Mouse (Mus musculus): ENCODE measurements at regions not wholly inside any gene's neighbourhood (a gene's known extent, or its start where the extent isn't known, plus 50 kb on each side); places are given as distances from the start of the nearest gene placed in this dataset.
A peak's percentile ranks its signal among the peaks of the same experiment; 100 is the strongest.

DNA sequence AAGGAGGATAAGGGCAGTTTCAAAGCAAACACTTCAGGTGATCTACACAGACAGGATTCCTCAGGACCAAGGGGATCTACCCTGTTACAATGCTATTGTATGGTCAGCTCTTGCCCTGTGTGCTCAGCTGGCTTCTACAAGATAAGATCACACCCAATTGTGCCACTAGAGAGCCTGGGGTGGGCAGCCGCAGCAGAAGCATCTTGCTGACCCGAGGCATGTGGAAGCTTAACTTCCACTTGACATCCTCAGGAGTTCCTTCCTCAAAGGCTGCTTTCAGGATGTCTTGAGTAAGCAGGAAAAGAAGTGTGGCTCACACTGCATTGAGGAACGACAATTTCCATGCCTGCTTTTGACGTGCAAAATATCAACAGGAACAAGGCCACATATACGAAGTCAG lies 222.8 kb upstream of the Gpc5 start:
- no peak for DNase-seq

- no peak for DNase-seq
Measured at GRCm38 (mm10) chr14:114875101-114875500, 216.9 kb upstream of the Gpc5 start.

DNA sequence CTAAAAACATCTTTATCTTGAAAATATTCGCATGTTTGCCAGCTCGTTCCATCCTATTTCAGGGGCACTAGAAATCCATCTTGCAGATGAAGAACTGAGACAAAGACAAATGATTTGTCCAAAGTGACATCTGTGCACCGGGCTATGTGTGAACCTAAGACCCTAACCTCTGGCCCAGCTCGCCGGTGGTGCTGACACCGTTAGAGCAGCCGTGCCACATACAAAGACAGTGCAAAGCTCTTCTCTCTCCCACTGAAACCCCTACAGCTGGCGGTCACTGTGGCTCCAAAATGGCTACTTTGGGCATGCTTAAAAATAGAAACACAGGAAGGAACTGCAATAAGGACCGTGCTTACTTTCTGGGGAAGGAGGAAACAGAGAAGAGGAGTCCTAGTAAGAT lies 215.6 kb upstream of the Gpc5 start:
- DNase-seq = no peak

- DNase-seq = peak; percentile 13
Measured at GRCm38 (mm10) chr14:114877477-114877876, 214.5 kb upstream of the Gpc5 start.

- DNase-seq = no peak
Measured at GRCm38 (mm10) chr14:114880291-114880690, 211.7 kb upstream of the Gpc5 start.

GRCm38 (mm10) chr14:114904109-114904508 lies 187.9 kb upstream of the Gpc5 start:
- DNase-seq = no peak

DNA sequence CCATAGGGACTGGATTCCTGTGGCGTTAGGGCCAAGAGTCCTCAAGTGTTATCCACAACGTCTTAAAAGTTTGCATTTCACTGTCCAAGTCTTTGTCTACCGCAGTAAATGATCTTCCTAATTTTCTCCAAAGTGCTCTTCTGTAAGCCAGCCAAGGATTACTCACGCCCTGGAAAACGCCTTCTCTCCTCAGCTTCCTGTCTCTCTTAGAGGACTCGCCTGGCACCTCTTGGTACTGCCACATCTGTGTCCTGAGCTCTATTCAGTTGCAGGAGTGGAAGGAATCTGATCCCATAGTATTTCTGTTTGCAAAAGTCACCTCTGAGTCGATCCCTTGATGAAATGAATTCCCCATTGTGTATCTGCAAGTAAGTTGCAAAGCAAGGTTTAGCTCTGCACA lies 179.7 kb upstream of the Gpc5 start:
- no peak for DNase-seq

DNA sequence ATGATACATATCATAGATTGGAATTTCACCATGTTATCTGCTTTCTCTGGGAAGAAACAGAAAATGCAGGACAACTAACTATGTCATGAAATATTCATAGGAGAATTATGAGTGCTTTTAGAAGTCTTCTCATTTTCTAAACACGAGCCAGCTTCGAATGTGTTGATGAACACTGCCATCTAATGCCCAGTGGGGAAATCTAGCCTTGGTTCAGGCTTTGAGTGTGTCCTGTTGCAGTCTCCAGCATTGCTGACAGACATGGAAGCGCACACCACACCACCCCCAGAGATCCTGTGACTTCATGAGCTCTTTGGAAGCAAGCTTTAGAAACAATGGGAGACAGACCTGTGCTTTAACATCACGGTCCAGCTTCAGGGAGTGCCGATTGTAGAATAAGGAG lies 178.8 kb upstream of the Gpc5 start:
- peak; percentile 26 for DNase-seq

- no peak for DNase-seq
Measured at GRCm38 (mm10) chr14:114945744-114946143, 146.3 kb upstream of the Gpc5 start.

GRCm38 (mm10) chr14:114946321-114946720 lies 145.7 kb upstream of the Gpc5 start:
- no peak for DNase-seq

DNA sequence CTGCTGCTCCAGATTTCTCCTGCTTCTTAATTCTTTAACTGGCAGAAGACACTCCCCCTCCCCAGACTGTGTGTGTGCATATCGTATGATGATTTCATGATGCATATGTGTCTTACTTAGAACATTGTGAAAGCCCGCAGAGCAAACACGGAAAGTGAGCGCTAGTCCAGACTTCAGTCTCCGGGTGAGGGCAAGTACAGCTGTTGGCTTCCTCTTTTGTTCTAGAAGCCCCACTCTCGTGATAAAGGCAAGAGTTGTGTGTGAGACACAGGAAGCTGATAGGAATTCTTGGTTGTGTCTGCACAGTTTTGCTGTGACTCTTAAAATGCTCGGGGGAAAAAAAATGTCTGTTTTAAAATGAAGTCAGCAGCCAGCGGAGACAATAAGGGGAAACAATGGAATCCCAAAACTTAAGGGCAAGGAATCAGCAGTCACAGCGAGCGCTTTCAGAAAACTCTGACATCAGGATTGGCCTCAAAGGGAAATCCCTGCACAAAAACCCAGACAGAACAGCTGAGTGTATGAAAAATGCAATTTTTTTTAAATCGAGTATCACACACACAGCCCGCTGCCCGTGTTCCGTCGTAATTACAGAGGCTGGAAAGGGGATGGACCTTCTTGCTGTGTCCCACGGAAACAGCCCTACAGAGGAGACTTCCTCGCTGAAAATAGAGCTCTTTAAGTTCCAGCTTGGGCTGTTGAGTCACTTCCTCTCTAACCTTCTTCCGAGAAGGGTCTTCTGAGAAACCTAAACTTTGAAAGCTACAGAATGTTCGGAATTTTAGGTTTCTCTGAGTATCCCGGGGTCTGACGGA lies 143.5 kb upstream of the Gpc5 start:
- DNase-seq = no peak

- no peak for DNase-seq
Measured at GRCm38 (mm10) chr14:114949156-114949496, 142.9 kb upstream of the Gpc5 start.

DNA sequence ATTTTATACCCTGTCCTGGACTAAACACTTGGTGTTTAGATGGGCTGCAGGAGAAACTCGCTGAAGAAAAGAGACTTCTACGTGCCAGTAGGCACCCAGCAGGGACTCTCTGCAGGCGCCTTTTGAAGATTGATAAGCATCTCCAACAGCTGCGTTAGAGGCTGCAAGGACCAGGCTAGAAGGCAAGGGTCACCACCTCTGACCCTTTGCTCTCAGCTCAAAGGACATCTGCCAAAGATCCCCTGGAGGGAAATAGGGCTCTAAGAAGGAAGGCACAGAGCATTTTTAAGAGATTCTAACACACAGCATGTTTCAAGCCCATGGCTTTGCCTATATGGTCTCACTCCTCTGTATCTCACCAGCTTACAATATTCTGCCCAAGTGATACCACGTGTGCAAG lies 139.7 kb upstream of the Gpc5 start:
- DNase-seq = no peak

GRCm38 (mm10) chr14:114953070-114953665 lies 138.8 kb upstream of the Gpc5 start:
- DNase-seq = peak; percentile 18

GRCm38 (mm10) chr14:114954287-114954686 lies 137.7 kb upstream of the Gpc5 start:
- DNase-seq = no peak

DNA sequence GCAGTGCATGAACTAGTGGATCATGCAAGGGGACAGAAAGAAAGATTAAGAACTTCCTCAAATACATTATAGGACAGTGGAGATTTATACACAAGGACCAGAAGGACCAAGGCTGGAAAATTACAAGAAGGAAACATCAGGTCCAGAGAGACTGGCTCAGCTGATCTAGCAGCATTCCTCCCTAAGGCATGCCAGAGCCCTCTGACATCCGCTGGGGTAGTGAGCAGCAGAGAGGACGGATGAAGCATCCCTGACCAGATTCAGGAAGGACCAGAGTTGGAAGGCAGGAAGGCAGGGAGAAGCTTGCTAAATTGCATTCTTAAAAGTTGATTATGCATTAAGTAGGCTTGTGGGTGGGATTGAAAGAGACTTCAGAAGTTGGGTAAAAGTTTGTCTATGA lies 136.4 kb upstream of the Gpc5 start:
- peak; percentile 10 for DNase-seq

- no peak for DNase-seq
Measured at GRCm38 (mm10) chr14:114960273-114960672, 131.7 kb upstream of the Gpc5 start.

GRCm38 (mm10) chr14:114965941-114966340 lies 126.1 kb upstream of the Gpc5 start:
- no peak for DNase-seq

GRCm38 (mm10) chr14:114969020-114969419 lies 123.0 kb upstream of the Gpc5 start:
- no peak for DNase-seq

- no peak for DNase-seq
Measured at GRCm38 (mm10) chr14:114981120-114981519, 110.9 kb upstream of the Gpc5 start.

DNA sequence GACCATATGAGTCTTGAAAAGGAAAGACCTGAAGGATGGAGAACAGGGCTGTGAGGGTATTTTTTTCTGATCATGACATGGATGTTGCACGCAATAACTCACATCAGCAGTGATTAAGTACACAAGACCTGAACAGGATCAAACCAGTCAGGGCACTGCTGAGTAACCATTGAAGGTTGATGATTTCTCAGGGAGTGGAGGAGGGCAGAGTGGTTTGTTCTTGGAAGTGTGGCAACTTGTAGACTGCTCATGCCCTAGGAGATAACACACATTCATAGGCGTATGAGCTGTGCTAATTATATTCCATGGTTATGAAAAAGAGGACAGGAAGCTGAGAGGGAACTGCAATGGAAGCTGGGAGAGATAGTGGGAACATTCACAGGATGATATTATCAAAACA lies 88.8 kb upstream of the Gpc5 start:
- DNase-seq = no peak

DNA sequence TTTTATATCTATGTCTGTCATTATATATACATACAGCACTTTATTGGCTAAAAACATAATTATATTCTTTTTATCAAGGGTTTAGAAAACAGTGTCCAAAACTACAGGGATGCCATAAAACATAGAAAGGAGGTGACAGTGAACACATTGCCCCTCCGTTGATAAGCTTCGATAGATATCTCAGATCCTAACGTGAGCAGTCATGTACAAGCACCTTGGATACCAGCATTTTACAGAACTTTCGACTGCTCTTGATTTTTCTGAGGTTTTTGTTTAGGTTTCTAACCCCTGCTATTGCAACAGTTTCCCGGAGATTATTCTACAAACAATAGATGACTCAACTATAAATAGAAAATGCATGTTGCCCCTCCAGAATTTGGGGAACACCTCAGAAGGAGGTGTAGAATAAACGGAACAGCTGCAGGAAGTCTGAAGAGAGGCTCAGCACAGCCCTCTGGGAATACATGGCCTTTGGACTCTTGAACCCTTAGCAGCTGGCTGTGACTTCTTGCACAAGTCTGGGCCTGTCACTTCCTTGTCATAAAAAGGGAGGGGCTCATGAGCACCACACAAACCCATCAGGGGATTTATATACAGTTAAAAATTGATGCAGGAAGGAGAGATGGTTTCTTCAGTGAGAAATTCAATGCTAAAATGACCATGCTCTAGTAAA lies 87.1 kb upstream of the Gpc5 start:
- DNase-seq = no peak

DNA sequence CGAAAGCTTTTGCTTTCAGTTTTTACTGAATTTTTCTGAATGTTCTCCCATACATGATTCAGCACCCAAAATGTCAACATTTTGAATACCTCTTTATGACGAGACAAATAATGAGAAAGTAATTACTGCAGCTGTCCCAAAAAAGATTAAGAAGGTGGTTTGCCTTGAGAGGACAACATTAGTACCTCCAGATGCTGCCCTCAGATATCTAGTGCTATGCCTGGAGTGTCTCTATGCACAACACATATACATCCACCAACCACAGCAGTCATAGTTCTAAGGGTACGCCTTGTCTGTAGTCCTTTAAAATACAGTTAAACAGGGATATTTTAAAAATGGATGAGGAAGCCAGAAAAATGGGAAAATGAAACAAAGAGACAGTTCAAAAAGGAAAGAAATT lies 81.1 kb upstream of the Gpc5 start:
- DNase-seq = no peak

GRCm38 (mm10) chr14:115015299-115015698 lies 76.7 kb upstream of the Gpc5 start:
- DNase-seq = no peak
